Mouse (Mus musculus): ENCODE data around the gene Bsnd. TPM values are rescaled to one million over a fixed set of nuclear protein-coding genes. Genes with fewer than 3 reads are reported as not detected.

Gene Bsnd
- polyA plus RNA-seq, 1 experiment, result not detected

- TF ChIP-seq CTCF (IDR thresholded peaks at IDR 0.05; ENCODE audit: borderline replicate concordance, extremely low read depth, insufficient read depth, insufficient read length) (no peak), POLR2A (IDR thresholded peaks at IDR 0.05; ENCODE audit: borderline replicate concordance, extremely low read depth, insufficient read depth, insufficient read length, poor library complexity, severe bottlenecking) (no peak)
- no peak for DNase-seq (ENCODE audit: low read depth)
Observed at GRCm38 (mm10) chr4:106452401-106452800, 39.7 kb downstream of the Bsnd start.

GRCm38 (mm10) chr4:106449306-106449705 is 42.8 kb downstream of the Bsnd start:
- TF ChIP-seq POLR2A (IDR thresholded peaks at IDR 0.05; ENCODE audit: borderline replicate concordance, extremely low read depth, insufficient read depth, insufficient read length, poor library complexity, severe bottlenecking), result no peak
- no peak for TF ChIP-seq CTCF (IDR thresholded peaks at IDR 0.05; ENCODE audit: borderline replicate concordance, extremely low read depth, insufficient read depth, insufficient read length)

DNA sequence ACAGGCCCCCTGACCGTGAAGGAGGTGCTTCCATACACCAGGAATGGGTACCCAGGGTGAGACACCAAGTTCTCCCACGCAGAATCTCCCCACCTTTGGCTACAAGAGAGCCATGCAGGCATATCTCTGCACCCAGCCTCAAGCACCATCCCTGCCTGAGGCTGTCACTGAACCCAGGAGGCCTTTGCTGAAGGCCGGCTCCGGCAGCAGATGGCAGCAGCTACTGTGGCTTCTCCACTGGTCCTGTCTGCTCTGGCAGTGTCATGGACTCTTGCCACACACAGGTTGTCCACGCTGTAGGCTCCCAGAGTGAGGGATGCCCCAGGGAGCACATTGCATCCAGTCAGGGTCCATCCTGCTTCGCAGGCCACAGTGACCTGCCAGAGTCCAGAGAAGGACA is 48.9 kb downstream of the Bsnd start:
- DNase-seq (ENCODE audit: low read depth), result no peak
- TF ChIP-seq POLR2A (IDR thresholded peaks at IDR 0.05; ENCODE audit: borderline replicate concordance, extremely low read depth, insufficient read depth, insufficient read length, poor library complexity, severe bottlenecking), result no peak
- no peak for TF ChIP-seq CTCF (IDR thresholded peaks at IDR 0.05; ENCODE audit: borderline replicate concordance, extremely low read depth, insufficient read depth, insufficient read length)

More at GRCm38 (mm10) chr4:106449306-106449705, 42.8 kb downstream of the Bsnd start:
- no peak for DNase-seq (ENCODE audit: low read depth)

- DNase-seq (ENCODE audit: low read depth), result no peak
- no peak for TF ChIP-seq CTCF (IDR thresholded peaks at IDR 0.05; ENCODE audit: borderline replicate concordance, extremely low read depth, insufficient read depth, insufficient read length)
- TF ChIP-seq POLR2A (IDR thresholded peaks at IDR 0.05; ENCODE audit: borderline replicate concordance, extremely low read depth, insufficient read depth, insufficient read length, poor library complexity, severe bottlenecking), result no peak
Observed at GRCm38 (mm10) chr4:106438763-106439162, 53.3 kb downstream of the Bsnd start.

- no peak for DNase-seq (ENCODE audit: low read depth)
Observed at GRCm38 (mm10) chr4:106437207-106437606, 54.9 kb downstream of the Bsnd start.

DNA sequence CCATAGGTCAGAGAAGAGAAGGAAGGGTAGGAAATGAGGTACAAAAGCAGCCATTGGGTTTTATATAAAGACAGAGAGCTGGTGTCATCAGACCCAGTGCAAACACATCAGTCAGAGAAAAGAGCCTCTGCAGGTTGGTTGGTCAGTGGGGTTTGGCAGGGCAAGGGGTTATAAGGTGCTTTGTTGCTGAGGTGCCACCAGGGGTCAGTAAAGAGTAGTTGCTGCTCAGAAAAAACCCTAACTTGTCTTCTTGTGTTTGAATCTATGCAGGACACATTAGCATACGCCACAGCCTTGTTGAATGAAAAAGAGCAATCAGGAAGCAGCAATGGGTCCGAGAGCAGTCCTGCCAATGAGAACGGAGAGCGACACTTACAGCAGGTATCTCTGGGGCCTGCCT is 55.6 kb downstream of the Bsnd start:
- DNase-seq (ENCODE audit: low read depth), result peak; percentile 68
- TF ChIP-seq CTCF (IDR thresholded peaks at IDR 0.05; ENCODE audit: borderline replicate concordance, extremely low read depth, insufficient read depth, insufficient read length) (peak; percentile 75; the same call in 1 of the 2 replicates), POLR2A (IDR thresholded peaks at IDR 0.05; ENCODE audit: borderline replicate concordance, extremely low read depth, insufficient read depth, insufficient read length, poor library complexity, severe bottlenecking) (no peak)

More at GRCm38 (mm10) chr4:106437207-106437606, 54.9 kb downstream of the Bsnd start:
- TF ChIP-seq CTCF (IDR thresholded peaks at IDR 0.05; ENCODE audit: borderline replicate concordance, extremely low read depth, insufficient read depth, insufficient read length) (no peak), POLR2A (IDR thresholded peaks at IDR 0.05; ENCODE audit: borderline replicate concordance, extremely low read depth, insufficient read depth, insufficient read length, poor library complexity, severe bottlenecking) (no peak)

DNA sequence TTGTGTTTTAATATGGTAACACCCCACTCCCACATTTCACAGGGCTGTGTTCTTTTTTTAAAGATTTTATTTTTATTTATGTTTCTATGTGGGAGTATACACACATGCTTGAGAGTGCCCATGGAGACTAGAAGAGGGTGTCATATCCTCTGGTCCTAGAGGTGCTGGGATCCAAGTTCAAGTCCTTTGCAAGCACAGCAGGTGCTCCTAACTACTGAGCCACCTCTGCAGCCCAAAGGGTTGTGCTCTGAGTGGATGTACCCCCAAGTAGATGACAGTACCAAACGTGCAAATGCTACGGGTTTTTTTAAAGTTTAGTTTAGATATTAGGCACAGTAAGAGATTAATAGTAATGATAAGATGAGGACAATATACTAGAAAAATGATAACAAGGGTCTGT is 56.7 kb downstream of the Bsnd start:
- no peak for DNase-seq (ENCODE audit: low read depth)
- TF ChIP-seq POLR2A (IDR thresholded peaks at IDR 0.05; ENCODE audit: borderline replicate concordance, extremely low read depth, insufficient read depth, insufficient read length, poor library complexity, severe bottlenecking), result no peak
- TF ChIP-seq CTCF (IDR thresholded peaks at IDR 0.05; ENCODE audit: borderline replicate concordance, extremely low read depth, insufficient read depth, insufficient read length), result no peak

Other genes starting within 250 kb of the Bsnd start
- gene Usp24, start 176.1 kb downstream of the Bsnd start, polyA plus RNA-seq (2012; rRNA removed), result 12.9 and 20.7 TPM in 2 replicates
- gene Pcsk9, start 28.0 kb downstream of the Bsnd start, polyA plus RNA-seq (2012; rRNA removed), result 2.3 and 3.5 TPM in 2 replicates
- gene Dhcr24, start 68.8 kb upstream of the Bsnd start, polyA plus RNA-seq (2012; rRNA removed), result 73.8 and 89.2 TPM in 2 replicates
- gene Lexm, start 125.0 kb upstream of the Bsnd start, polyA plus RNA-seq (2012; rRNA removed), result 0.05 TPM in 1 of 2 replicates, not detected in the other
- gene Ttc22, start 130.1 kb upstream of the Bsnd start, polyA plus RNA-seq (2012; rRNA removed), result 1.8 and 2.2 TPM in 2 replicates
- 9.9 and 13.7 TPM in 2 replicates for gene Pars2, start 158.8 kb upstream of the Bsnd start, polyA plus RNA-seq (2012; rRNA removed)
- gene Ttc4, start 186.7 kb upstream of the Bsnd start, polyA plus RNA-seq (2012; rRNA removed), result 177 and 273 TPM in 2 replicates
- gene Mroh7, start 238.6 kb upstream of the Bsnd start, polyA plus RNA-seq (2012; rRNA removed), result 1.3 and 1.8 TPM in 2 replicates
- gene Fam151a, start 241.6 kb upstream of the Bsnd start, polyA plus RNA-seq (2012; rRNA removed), result not detected in 2 replicates